Mouse (Mus musculus) left cerebral cortex, postnatal 4 days (tissue): ENCODE data around the gene Ntm. TPM values are rescaled to one million over a fixed set of nuclear protein-coding genes. Genes with fewer than 3 reads are reported as not detected.

Experiments
- DNase-seq: peaks from one replicate; pipeline ENCODE4 v3.0.0-alpha.2; 2022
- intact Hi-C: fragments of 180-260 bp; cut with DNase I; formaldehyde crosslinking; loops from one replicate; pipeline ENCODE4 v1.15.1; 2025
- total RNA-seq, 2 experiments: library from RNA; stranded (reverse); gene quantifications; 2 replicates each; pipeline ENCODE4 v1.2.3; 2021

Ntm gene
- total RNA-seq, 2 experiments from 2014 or later: 269 to 280 TPM

- DNase-seq: no peak
Measured at GRCm38 (mm10) chr9:29004534-29004933, 958.4 kb downstream of the Ntm start.

GRCm38 (mm10) chr9:28999951-29000351 lies 963.0 kb downstream of the Ntm start:
- DNase-seq: no peak
- intact Hi-C loops: no loop called here

More at GRCm38 (mm10) chr9:29004534-29004933, 958.4 kb downstream of the Ntm start:
- intact Hi-C loops: no loop called here

- DNase-seq: no peak
- intact Hi-C loops: no loop called here
Measured at GRCm38 (mm10) chr9:28977275-28977674, 985.7 kb downstream of the Ntm start.

- DNase-seq: no peak
- intact Hi-C loops: no loop called here
Measured at GRCm38 (mm10) chr9:28969455-28969854, 993.5 kb downstream of the Ntm start.
